Comparison of ENCODE assay signal across 19 mouse cellular contexts in genomic region chr13:102275296-102275695, GRCm38 (mm10).
"Had no signal": no experiment of that assay in that cellular context is flagged by ENCODE, and none has a peak within 500 bp of the region (broad histone marks: within the 10 kb centered on the region; RNA-seq: fewer than 3 reads in every experiment).

No protein-coding gene starts in this region.

- H3K27ac ChIP-seq: kidney, postnatal 0 days; left cerebral cortex, adult 2 months; limb, embryonic 12.5 days; liver, embryonic 14.5 days; lung, embryonic 15.5 days; stomach, postnatal 0 days had no signal

- H3K4me3 ChIP-seq: left cerebral cortex, adult 2 months; limb, embryonic 12.5 days; limb, embryonic 15.5 days; lung, embryonic 15.5 days had no signal

- H3K9me3 ChIP-seq: limb, embryonic 12.5 days; limb, embryonic 15.5 days; lung, embryonic 15.5 days had no signal

- H3K27me3 ChIP-seq: limb, embryonic 12.5 days; lung, embryonic 15.5 days had no signal

- DNase-seq: kidney, postnatal 25 days; layer of hippocampus, postnatal 36 days; left cerebral cortex, postnatal 4 days; liver, postnatal 0 days; lung, postnatal 10 days; lung, postnatal 4 days; midbrain, embryonic 14.5 days; thymus, adult 2 months; thymus, postnatal 14 days; thymus, postnatal 4 days had no signal

- H3K36me3 ChIP-seq: limb, embryonic 12.5 days; limb, embryonic 15.5 days; lung, embryonic 15.5 days had no signal

- H3K4me1 ChIP-seq: limb, embryonic 12.5 days; lung, embryonic 15.5 days had no signal

- H3K9ac ChIP-seq: limb, embryonic 12.5 days; limb, embryonic 15.5 days; liver, embryonic 14.5 days; liver, postnatal 0 days; lung, embryonic 15.5 days had no signal

- ATAC-seq: liver, postnatal 0 days had no signal

- H3K4me2 ChIP-seq: limb, embryonic 12.5 days; limb, embryonic 15.5 days; liver, embryonic 11.5 days; lung, embryonic 15.5 days; midbrain, embryonic 11.5 days had no signal
